Mouse (Mus musculus) lung, adult 2 months (tissue): ENCODE measurements around the gene Il1rap.

Source experiments
- CTCF ChIP-seq: fragments of 200-500 bp; IDR thresholded peaks from 2 replicates; pipeline ENCODE4 v1.5.1; 2011; ENCODE audit warnings: mild to moderate bottlenecking, low read length, control low read depth; ENCODE audit not compliant: insufficient read depth
- POLR2A ChIP-seq: fragments of 200-500 bp; IDR thresholded peaks from 2 replicates; pipeline ENCODE4 v1.6.1; 2011; ENCODE audit warnings: low read depth, mild to moderate bottlenecking, control low read depth, low read length, borderline replicate concordance; ENCODE audit errors: extremely low read depth

- no peak for TF ChIP-seq POLR2A
- TF ChIP-seq CTCF = no peak
Measured at GRCm38 (mm10) chr16:26755381-26756155, 174.1 kb downstream of the Il1rap start.
